Mouse (Mus musculus) heart, adult 9 months (tissue): ENCODE measurements at regions not wholly inside any gene's neighbourhood (a gene's known extent, or its start where the extent isn't known, plus 50 kb on each side); places are given as distances from the start of the nearest gene placed in this dataset.

ENCODE experiments used
- DNase-seq, 2 experiments: peaks; one replicate each; pipeline ENCODE4 v3.0.0; 2022; ENCODE audit warnings: low spot score in 2 of 2

- no peak for DNase-seq
These were observed 124.1 kb downstream of the Pten start for GRCm38 (mm10) chr19:32881443-32881842.

- DNase-seq = no peak
These were observed 127.0 kb downstream of the Pten start for GRCm38 (mm10) chr19:32884279-32884678.

GRCm38 (mm10) chr19:32885481-32886131, 128.3 kb downstream of the Pten start:
- DNase-seq = no peak

GRCm38 (mm10) chr19:32887190-32887589, 129.9 kb downstream of the Pten start:
- no peak for DNase-seq

GRCm38 (mm10) chr19:32888616-32889305, 131.5 kb downstream of the Pten start:
- DNase-seq = no peak

GRCm38 (mm10) chr19:32890801-32891200, 133.5 kb downstream of the Pten start:
- no peak for DNase-seq

- DNase-seq = no peak
These were observed 135.2 kb downstream of the Pten start for GRCm38 (mm10) chr19:32892469-32892868.

- DNase-seq = peak; percentile 61 to 69
These were observed 146.3 kb downstream of the Pten start for GRCm38 (mm10) chr19:32903454-32904108.

- no peak for DNase-seq
These were observed 147.2 kb downstream of the Pten start for GRCm38 (mm10) chr19:32904517-32904916.

- DNase-seq = peak; percentile 13 to 47
These were observed 148.7 kb downstream of the Pten start for GRCm38 (mm10) chr19:32905901-32906431.

- DNase-seq = peak; percentile 22 to 53
These were observed 149.5 kb downstream of the Pten start for GRCm38 (mm10) chr19:32906820-32907219.

- no peak for DNase-seq
These were observed 152.8 kb downstream of the Pten start for GRCm38 (mm10) chr19:32910050-32910462.

- no peak for DNase-seq
These were observed 155.0 kb downstream of the Pten start for GRCm38 (mm10) chr19:32912323-32912722.

GRCm38 (mm10) chr19:32916507-32917280, 159.4 kb downstream of the Pten start:
- DNase-seq = no peak

- no peak for DNase-seq
These were observed 163.7 kb downstream of the Pten start for GRCm38 (mm10) chr19:32921021-32921420.

GRCm38 (mm10) chr19:32923911-32924310, 166.6 kb downstream of the Pten start:
- DNase-seq = no peak

GRCm38 (mm10) chr19:32925628-32926505, 168.6 kb downstream of the Pten start:
- DNase-seq = no peak

- DNase-seq = no peak
These were observed 169.3 kb downstream of the Pten start for GRCm38 (mm10) chr19:32926571-32926970.

- no peak for DNase-seq
These were observed 176.4 kb downstream of the Pten start for GRCm38 (mm10) chr19:32933676-32934075.

- DNase-seq = no peak
These were observed 178.3 kb downstream of the Pten start for GRCm38 (mm10) chr19:32935638-32936037.

- no peak for DNase-seq
These were observed 180.3 kb downstream of the Pten start for GRCm38 (mm10) chr19:32937591-32937990.
